ENCODE assay signal across 28 mouse cellular contexts in the genomic region with DNA sequence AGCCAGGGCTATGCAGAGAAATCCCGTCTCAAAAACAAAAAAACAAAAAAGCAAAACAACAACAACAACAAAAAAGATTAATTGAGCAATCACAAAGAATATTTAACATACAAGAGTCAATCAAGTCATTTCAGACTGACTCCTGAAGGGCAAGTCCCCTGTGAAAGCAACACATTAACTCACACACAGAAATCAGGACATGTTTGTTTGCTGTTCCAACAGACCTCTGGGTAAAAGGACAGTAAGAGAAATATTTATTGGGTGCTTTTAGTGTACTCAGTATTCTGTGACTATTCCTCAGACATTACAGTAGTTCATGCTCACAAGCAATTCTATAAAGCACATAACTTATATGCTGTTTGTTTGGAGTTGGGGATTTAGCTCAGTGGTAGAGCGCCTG.
"Had no signal": no experiment of that assay in that cellular context is flagged by ENCODE, and none has a peak within 500 bp of the region (broad histone marks: within the 10 kb centered on the region; RNA-seq: fewer than 3 reads in every experiment).

No protein-coding gene starts in this region.

- ATAC-seq: forebrain, embryonic 13.5 days; forebrain, embryonic 14.5 days; forebrain, embryonic 15.5 days; forebrain, embryonic 16.5 days; forebrain, postnatal 0 days had no signal

- H3K36me3 ChIP-seq: embryonic facial prominence, embryonic 10.5 days; embryonic facial prominence, embryonic 12.5 days; embryonic facial prominence, embryonic 13.5 days; embryonic facial prominence, embryonic 15.5 days; forebrain, embryonic 10.5 days; forebrain, embryonic 12.5 days; forebrain, embryonic 15.5 days had no signal

- H3K9me3 ChIP-seq: embryonic facial prominence, embryonic 10.5 days; embryonic facial prominence, embryonic 12.5 days; embryonic facial prominence, embryonic 13.5 days; embryonic facial prominence, embryonic 15.5 days; forebrain, embryonic 10.5 days; forebrain, embryonic 12.5 days; forebrain, embryonic 13.5 days; forebrain, embryonic 15.5 days had no signal

- H3K27me3 ChIP-seq: embryonic facial prominence, embryonic 12.5 days; embryonic facial prominence, embryonic 13.5 days; embryonic facial prominence, embryonic 15.5 days; forebrain, embryonic 12.5 days; forebrain, embryonic 13.5 days; forebrain, embryonic 15.5 days had no signal

- H3K27ac ChIP-seq: embryonic facial prominence, embryonic 10.5 days; embryonic facial prominence, embryonic 12.5 days; embryonic facial prominence, embryonic 13.5 days; embryonic facial prominence, embryonic 15.5 days; forebrain, embryonic 10.5 days; forebrain, embryonic 12.5 days; forebrain, embryonic 13.5 days; forebrain, embryonic 15.5 days; gastrocnemius, adult 2 months had no signal

- DNase-seq: cerebellum, adult 2 months; cerebellum, adult 8-10 months; cerebellum, adult 9-10 months; cerebellum, adult 9-11 months; cerebellum, postnatal 10 days; cerebellum, postnatal 14 days; cerebellum, postnatal 25 days; cerebellum, postnatal 36 days; embryo, embryonic 11 days; forebrain, postnatal 0 days; gastrocnemius, adult 2 months; gastrocnemius, postnatal 10 days; gastrocnemius, postnatal 14 days; gastrocnemius, postnatal 25 days; gastrocnemius, postnatal 36 days; heart, adult 11 months; heart, adult 18-20 months had no signal

- H3K4me3 ChIP-seq: embryonic facial prominence, embryonic 10.5 days; embryonic facial prominence, embryonic 12.5 days; embryonic facial prominence, embryonic 13.5 days; embryonic facial prominence, embryonic 15.5 days; erythroblast, embryonic 14.5 days; forebrain, embryonic 10.5 days; forebrain, embryonic 12.5 days; forebrain, embryonic 13.5 days; forebrain, embryonic 15.5 days; gastrocnemius, adult 2 months had no signal

- H3K9ac ChIP-seq: embryonic facial prominence, embryonic 12.5 days; embryonic facial prominence, embryonic 13.5 days; embryonic facial prominence, embryonic 15.5 days; forebrain, embryonic 12.5 days; forebrain, embryonic 13.5 days; forebrain, embryonic 15.5 days; forebrain, postnatal 0 days had no signal

- H3K4me2 ChIP-seq: embryonic facial prominence, embryonic 12.5 days; embryonic facial prominence, embryonic 13.5 days; embryonic facial prominence, embryonic 15.5 days; forebrain, embryonic 12.5 days; forebrain, embryonic 13.5 days; forebrain, embryonic 15.5 days had no signal
